Mouse (Mus musculus) c-Kit-positive CD71-positive TER-119-positive erythroid progenitor cells, embryonic 14.5 days (primary cell): ENCODE measurements at regions not wholly inside any gene's neighbourhood (a gene's known extent, or its start where the extent isn't known, plus 50 kb on each side); places are given as distances from the start of the nearest gene placed in this dataset.

ENCODE experiments used
- DNase-seq: peaks from one replicate; pipeline ENCODE4 v3.0.0-alpha.2; 2013; ENCODE audit warnings: low spot score

DNA sequence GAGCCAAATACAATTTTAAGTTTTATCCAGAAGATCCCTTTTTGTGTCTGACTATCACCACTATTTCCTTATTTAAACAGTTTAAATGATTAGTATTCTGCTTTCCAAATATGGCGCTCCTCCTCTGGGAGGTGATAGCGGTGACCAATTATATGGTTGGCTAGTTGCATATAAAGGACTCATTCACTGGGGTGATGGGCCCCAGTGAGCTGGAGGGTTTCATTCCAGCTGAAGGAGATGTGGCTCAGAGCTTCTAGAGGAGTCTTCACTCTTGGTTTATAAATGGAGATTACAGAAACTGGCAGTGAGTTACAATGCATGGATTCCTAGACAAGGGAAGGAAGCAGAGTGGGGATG is 50.7 kb upstream of the Gm7361 start:
- no peak for DNase-seq

- no peak for DNase-seq
Observed at GRCm38 (mm10) chr5:26206066-26206765, 51.3 kb upstream of the Gm7361 start.

DNA sequence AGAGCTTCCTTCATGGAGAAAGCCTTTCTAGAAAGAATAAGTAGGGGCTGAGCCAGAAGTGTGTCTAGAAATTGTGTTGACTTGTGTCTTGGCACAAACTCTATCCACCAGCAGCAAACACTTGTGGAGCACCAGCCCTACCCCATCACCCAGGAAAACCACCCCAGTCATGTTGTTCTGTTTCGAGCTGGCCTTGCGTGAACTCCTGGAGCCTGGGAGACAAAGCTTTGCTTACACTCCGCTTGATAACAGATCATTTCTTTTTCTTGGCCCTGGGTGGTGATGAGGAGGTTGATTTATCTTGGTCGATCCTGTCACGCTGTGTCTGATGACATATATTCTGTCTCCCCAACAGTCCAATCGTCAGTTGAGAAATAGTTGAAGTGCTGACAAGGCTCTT is 55.0 kb upstream of the Gm7361 start:
- DNase-seq, result no peak

GRCm38 (mm10) chr5:26189377-26189776 is 68.1 kb upstream of the Gm7361 start:
- DNase-seq, result peak; percentile 3

- DNase-seq, result no peak
Observed at GRCm38 (mm10) chr5:26187212-26187611, 66.0 kb upstream of the Gm10220 start.

GRCm38 (mm10) chr5:26185417-26185816 is 64.2 kb upstream of the Gm10220 start:
- no peak for DNase-seq

- no peak for DNase-seq
Observed at GRCm38 (mm10) chr5:26176064-26176463, 54.8 kb upstream of the Gm10220 start.

- no peak for DNase-seq
Observed at GRCm38 (mm10) chr5:26171662-26172384, 50.6 kb upstream of the Gm10220 start.

- no peak for DNase-seq
Observed at GRCm38 (mm10) chr5:26170717-26171500, 49.7 kb upstream of the Gm10220 start.
